Mouse (Mus musculus): ENCODE results near the gene Snrnp25.

Snrnp25 gene

DNA sequence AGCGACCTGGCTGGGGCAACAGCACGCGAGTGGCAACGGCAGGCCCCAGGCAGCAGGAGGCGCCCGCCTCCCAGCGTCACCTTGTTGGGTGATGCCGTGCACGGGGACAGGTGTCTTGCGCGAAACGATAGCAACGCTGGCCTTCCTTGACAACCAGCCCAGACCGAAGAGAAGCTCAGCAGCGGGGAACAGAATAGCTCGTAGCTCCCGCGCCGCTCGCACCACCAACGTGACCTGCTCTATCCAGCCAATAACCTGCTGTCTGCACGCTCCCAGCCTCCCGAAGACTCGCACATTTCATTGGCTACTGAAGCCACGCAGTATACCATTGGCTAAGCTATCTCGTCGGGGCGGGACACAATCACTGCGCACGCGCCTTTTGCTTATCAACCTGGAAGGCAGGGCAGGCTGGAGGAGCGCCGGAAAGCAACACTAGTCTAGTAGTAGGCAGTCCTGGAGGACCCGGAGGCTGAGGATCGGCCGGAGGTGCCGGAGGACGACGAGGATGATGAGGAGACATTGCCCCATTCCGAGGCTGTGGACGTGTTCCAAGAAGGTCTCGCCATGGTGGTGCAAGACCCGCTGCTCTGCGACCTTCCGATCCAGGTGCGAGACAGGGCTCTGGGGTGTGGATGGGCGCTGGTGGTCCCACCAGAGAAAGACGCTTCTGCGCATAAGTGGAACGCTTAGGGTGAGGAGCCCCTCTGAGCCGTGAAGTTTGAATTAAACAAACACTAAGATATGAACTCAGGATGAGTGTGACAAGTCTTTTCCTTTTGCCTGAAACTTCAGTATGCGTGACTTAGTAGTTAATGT is at the start of gene Snrnp25:
Gene Snrnp25, plus strand, starts transcription at position 358 of the 816 bp plus-strand sequence.
- peak; percentile 92 for DNase-seq (ENCODE audit: extremely low spot score, low read depth, low spot score)

DNA sequence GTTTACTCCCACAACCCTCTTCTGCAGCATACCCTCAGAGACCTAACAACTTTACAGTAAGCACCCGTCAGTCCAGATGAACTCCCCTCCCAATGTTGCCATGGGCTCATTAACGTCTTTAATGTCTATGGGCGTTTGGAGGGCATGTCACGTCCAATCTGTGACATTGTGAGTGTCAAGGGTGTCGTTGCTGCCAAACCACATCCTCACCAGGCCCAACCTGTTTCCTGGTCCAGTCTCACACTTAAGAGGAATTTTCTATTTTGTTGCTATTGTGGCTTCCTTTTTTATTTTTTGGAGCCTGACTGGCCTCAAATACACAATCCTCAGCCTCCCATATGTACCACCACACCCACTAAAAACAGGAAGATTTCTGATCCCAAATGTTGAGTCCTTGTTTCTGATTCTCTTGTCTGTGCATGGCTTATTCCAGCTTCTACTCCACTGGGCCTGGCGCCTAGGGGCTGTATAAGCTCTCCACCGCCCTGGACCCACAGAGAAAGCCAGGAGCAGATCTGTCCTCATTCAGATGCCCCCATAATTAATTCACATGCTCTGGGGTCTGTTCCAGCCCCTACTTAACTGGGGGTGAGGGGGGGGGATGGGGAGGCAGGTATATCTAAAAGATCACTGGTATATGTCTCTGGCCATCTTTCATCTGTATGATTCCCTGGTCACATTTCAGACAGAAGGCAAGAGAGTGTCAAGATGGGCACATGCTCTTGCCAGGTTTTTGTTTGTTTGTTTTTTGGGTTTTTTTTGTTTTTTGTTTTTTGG is 48.2 kb upstream of the Snrnp25 start:
- DNase-seq (ENCODE audit: extremely low spot score, low read depth, low spot score), result no peak

DNA sequence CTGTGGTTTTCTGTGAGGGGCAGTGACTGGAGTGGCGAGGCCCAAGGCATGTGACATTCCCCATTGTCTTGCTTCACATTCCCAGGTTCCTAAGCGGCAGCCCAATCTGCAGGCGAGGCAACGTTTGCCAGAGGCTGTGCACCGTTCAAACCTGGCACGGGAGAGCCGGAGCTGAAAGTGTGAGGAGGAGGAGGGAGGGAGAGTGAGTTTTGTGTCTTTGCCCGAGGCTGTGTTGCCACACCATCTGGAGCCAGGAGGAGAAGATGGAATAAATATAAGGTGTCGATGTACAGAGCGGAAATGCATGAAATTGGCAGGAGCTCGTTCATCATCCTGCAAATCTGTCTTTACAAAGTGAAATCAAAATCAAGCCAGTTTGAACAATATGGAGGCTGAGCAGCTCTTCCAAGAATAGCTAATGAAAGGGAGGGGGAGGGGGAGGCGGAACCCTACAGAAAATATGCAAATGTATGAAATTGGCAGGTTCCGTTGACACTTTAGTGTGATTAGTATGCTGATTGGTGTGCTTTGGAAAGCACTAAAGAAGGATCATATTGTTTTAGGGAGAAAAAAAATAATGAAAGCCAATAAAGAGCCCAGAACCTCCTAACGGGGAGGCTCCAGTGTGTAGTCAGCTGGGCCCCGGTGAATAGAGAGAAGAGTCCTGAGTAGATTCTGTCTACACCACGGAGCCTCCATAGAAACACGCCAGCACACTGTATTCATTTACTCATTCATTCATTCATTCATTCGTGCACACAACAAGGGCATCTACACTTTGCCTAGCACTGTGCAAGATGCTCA is 47.2 kb upstream of the Snrnp25 start:
- DNase-seq (ENCODE audit: extremely low spot score, low read depth, low spot score), result no peak

DNA sequence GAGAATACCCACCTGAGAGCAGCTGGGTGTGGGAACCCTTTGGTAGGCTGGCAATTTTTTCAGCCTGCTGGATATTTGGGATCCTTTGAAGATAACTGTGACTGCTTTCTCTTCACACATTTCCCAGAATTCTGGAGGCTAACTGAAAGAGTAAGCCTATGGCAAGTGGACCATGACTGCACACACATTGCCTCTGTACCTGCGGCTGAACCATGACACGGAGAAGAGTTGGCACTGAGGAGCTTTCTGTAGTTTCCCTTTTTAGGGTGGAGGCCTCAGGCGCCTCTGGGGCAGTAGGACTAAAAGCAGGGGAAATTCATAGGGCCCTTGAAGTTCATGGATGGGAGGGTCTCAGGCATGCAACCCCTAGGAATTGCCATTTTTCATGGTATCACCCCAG is 46.0 kb upstream of the Snrnp25 start:
- no peak for DNase-seq (ENCODE audit: extremely low spot score, low read depth, low spot score)

DNA sequence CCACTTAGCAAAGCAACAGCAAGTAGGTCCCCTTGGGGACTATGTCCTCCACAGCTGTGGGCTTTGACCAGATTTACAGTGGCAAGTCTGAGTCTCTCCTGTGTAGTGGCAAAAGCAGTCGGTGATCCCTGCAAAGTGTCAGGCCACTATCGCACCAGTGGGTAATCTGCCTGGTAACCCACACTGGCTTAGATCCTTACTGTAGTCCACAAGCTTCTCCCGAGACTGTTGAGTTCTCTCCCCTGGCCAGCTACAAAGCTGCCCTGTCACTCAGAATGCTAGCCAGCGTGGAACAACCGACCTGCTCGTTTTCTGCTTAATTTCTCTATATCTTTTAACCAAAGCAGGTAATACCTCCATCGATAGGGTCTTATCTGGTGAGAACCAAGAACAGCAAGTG is 44.9 kb upstream of the Snrnp25 start:
- DNase-seq (ENCODE audit: extremely low spot score, low read depth, low spot score), result no peak

DNA sequence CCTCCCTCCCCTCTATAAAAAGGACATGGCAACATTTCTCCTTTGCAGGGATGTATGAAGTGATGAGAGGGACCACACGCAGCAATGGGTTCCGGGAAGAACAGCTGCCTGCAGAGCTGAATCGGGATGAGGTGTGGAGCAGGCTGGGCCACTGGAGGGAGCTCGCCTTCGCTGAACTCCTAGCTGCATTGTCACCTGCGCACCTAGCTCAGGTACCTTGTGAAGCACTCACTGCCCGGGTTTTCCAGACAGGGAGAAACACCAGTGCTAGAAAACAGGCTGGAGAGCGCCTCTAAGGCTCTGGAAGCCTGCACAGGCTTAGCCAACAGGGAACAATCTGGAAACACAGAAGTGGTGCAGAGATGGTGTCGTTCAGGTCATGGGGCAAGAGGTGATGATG is 43.7 kb upstream of the Snrnp25 start:
- no peak for DNase-seq (ENCODE audit: extremely low spot score, low read depth, low spot score)

DNA sequence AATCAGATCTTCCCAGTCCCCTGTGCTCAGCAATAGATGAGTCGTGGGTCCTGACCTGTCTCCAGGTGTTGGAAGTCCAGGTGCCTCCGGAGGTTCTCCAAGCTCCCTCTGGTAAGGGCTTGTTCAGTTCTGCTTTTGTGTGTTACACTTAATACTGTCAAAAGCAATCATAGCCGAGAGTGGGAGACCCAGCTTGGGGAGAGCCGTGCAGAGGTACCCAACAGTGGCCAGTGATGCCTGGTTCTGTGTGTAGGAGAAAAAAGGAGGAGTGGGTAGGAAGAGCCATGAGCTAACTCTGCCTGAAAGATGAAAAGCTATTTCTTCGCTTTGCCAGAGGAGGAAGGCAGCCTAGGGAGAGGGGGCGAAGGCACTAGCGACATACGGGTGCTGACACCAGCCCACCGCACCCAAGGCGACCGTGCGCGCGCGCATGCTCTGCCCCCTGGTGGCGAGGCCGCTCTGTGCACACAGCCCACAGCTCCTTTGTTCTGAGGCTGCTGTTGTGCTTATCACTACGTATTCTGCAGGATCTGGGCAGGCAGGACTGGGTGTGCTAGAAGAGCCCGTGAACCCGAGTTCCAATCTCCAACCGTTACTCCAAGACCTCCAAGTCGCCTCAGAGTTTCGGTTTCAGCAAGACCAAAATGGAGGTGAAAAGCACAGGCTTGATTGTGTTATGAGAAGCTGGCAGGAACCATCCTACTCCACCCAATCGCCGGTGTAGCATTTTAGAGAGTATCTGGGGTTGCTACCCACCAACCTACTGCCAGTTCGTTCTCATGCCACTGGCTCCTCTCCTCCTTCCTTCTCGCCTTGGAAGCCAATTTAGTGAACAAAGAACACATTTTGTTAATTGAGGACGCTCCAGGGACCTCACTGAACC is 43.1 kb upstream of the Snrnp25 start:
- no peak for DNase-seq (ENCODE audit: extremely low spot score, low read depth, low spot score)

DNA sequence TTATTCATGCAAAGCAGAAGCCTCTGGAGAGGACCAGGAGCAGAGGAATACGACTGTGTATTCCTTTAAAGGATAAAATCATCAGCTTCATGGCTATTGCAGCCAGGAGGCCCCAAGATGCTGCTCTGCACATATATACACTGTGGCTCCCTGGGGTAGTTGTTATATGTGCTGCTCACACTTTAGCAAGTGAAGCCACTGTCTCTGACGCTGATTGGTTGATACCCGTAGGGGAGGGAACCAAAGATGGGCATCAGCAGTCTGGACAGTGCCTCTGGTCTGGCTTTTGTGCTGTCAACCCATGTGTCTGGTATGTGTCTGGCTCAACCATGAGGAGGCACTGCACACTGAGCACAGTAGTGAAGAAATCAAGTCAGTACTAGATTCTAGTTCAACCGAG is 38.5 kb upstream of the Snrnp25 start:
- DNase-seq (ENCODE audit: extremely low spot score, low read depth, low spot score), result no peak

DNA sequence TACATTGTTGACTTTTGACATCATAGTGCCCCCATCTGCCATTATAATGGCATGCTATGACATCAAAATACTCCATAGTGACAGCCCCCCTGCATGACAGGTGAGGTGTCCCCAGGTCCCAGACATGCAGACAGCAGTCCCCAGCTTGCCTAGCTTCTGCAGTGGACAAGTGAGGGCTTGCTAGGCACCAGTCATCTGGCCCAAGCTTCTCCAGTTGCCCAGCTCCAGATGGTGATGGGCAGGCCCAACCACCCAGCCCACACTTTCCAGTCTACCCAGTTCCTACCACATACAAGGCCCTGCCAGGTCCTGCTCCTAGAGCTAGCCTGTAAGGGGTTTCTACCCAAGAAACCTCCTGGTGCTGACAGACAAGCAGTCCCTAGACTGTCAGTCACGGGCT is 26.7 kb upstream of the Snrnp25 start:
- DNase-seq (ENCODE audit: extremely low spot score, low read depth, low spot score), result no peak

DNA sequence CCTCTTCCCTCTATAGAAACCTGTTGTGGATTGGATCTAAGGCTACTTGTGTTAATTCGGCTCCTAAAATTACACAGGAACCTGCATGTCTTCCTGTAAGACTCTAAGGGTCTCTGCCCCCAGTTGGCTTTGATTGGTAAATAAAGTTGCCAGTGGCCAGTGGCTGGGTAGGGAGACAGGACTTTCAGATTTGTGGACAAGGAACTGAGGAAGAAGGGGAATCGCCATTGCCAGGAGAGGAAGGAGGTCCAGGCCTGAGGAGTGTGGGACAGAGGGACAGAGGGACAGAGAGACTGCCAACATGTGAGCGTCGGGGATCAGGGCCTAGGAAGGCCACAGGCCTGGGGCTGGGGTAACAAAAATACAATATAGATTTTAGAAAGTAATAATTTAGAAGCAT is 24.0 kb upstream of the Snrnp25 start:
- DNase-seq (ENCODE audit: extremely low spot score, low read depth, low spot score), result no peak

DNA sequence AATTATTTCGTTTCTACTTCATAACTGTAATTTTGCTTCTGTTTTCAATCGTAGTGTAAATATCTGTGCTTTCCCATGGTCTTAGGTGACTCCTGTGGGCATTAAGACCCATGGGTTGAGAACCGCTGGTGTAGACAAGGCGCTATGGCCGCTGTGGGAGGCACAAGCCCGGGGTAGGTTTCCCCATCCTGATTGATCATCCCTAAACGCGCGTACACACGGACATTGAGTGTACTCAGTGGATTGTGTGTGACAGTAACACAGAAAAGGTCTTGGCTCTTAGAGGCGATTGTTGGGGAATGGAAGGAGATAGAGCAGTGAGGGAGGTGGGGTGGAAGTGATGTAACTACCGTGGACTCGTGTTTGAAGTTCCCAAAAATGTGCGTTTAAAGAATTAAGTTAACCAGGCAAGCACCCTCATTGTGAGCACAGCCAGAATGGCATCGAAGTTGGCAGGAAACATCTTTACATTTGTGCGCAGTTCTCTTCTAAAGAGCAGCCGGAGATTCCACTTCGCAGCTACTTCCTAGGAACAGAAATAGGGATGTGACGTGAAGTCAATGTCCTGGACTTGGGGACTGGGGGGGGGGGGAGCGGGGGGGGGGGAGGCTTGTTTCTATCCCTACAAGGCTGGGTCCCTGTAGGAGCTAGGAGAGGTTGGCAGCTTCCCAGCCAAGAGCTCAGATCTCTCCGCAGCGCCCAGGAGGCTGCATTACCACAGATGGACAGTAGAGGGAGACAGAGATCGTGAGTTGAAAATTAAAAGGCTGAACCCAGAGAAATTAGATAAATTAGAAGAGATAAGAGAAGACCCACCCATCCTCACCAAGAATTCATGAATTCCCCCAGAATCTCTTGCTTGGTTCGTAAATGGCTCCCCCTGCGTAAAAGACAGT is 23.0 kb upstream of the Snrnp25 start:
- DNase-seq (ENCODE audit: extremely low spot score, low read depth, low spot score), result peak; percentile 52

DNA sequence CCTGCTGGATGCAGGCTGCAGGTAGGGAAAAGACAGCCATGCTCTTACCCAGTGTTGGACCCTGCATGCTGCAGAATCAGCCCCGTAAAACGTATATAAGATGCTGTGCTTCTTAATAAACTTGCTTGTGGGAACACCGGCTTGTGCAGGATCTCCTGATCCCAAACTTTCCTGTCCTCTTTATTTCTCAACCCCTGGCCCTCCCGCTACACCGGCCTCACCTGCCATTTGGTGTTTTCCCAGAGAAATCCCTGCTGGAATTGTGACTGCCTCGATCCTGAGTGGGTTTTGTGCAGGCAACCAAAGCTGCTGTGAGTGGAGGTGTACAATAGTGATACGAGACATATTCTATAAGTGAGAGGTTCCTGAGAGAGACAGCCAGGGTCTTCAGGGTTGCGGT is 20.7 kb upstream of the Snrnp25 start:
- DNase-seq (ENCODE audit: extremely low spot score, low read depth, low spot score), result no peak

DNA sequence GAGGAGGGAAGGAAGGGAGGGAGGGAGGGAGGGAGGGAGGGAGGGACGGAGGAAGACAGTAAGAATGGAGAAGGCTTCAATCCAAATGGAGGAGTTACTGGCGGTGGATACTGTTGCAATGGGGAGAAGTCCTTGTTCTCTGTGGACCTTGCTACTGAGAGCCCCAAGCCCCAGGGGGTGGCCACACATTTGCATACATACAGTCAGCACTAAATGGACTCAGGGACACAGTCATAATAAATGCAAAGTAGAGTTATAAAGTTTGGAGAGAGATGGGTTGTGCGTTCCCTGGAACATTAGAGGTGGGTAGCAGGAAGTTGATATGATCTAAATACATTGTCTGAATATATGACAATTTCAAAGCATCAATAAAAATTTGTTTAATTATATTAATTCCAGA is 19.2 kb upstream of the Snrnp25 start:
- no peak for DNase-seq (ENCODE audit: extremely low spot score, low read depth, low spot score)

DNA sequence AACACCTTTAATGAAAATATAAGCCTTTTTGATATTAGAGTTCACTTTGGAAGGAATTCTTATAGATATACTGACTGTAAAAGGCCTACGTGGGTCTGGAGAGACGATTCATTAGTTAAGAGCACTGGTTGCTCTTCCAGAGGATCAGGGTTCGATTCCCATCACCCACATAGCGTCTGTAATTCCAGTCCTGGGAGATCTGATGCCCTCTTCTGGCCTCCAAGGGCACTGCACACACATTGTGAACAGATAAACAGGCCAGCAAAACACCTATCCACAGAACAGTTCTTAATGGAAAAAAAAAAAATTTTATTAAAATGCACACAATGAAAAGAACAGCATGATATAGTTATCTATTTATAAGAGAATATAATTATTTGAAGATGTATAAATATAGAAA is 18.0 kb upstream of the Snrnp25 start:
- no peak for DNase-seq (ENCODE audit: extremely low spot score, low read depth, low spot score)

DNA sequence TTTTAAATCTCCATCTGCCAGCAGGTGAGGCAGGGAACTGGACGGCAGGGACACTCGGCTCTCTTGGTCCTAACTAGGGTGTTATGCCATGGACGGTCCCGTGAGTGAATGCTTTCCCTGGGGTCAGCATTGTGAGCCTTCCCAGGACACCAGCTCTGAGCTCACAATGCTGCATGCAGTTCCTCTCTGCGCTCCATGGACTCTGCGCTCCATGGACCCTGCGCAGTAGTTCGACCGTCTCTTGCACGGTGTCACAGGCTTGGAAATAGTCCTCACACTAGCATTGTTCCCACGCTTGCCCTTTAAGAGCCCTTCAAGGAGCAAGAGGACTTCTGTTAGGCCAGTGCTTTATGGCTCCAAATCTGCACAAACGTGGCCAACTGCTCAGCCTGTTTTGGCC is 16.3 kb upstream of the Snrnp25 start:
- DNase-seq (ENCODE audit: extremely low spot score, low read depth, low spot score), result no peak

DNA sequence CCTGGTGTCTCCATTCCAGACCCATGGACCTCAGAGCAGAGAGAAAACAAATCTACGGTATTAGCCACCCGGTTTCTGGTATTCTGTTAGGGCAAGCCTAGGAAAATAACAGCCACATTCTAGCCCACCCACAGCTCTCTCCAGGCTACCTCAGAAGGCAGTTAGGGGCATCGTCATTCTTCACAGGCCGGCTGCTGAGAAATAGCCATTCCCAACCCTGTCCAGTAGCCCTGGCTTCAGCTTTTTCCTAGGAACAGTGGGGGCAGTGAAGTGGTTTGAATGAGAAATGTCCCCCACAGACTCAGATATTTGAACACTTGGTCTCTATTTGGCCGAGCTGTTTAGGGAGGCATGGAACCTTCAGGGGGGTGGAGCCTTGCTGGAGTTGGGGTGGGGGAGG is 15.8 kb upstream of the Snrnp25 start:
- DNase-seq (ENCODE audit: extremely low spot score, low read depth, low spot score), result no peak

DNA sequence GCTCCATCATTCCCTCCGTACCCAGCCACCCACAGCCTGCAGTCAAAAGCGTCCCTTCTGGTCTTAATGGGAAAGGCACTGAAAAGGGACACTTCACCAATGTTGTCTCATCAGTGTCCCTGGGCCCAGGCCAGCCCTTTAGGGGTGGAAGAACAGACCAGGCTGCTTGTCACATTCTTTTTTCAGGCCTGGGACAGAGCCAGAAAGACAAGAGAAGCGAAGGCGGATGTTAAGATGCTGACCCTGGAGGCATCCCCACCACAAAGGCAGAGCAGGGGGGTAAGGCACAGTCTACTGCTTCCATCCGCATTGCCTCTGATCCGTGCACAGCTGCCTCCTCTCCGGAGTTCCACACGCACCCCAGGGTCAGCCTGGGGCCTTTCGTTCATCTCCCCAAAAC is 15.1 kb upstream of the Snrnp25 start:
- DNase-seq (ENCODE audit: extremely low spot score, low read depth, low spot score), result no peak

DNA sequence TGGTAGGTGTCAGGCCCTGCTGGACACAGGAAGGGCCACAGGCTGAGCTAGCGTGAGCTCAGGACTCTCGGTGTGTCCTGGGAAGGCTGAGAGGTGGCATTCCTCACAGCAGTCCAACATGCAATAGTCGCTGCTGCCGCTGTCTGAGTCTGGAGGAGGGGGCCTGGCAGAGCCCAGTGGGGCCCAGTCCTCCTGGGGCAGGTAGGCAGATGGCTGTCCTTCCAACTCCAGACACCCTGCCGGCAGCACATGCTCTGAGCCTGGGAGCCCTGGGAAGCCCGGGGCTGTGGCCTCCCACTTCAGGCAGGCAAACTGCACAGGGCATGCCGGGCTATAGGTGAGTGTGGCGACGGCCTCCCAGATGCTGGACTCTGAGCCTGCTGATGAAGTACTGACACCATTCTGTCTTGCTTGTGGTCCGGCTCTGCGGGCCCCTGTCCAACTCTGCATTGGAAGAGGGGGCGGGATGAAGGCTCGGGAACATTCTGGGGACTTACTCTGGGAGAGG is 14.6 kb upstream of the Snrnp25 start:
- no peak for DNase-seq (ENCODE audit: extremely low spot score, low read depth, low spot score)

DNA sequence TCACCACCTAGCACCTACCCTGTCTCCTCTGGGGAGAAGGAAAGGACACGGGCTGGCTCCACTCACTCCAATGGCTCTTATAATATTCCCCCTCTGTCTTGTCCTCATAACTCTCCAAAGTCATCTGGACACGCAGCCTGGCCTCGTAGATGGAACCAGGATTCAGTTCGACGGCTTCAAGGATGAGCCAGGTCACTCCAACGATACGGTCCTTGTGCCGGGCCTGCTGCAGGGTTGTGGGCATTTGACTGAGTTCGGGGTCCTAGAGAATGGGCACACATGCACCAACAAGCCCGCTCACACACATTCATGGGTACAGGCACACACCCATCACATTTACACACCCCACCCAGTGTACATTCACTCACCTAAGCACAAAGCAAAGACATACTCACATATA is 12.1 kb upstream of the Snrnp25 start:
- no peak for DNase-seq (ENCODE audit: extremely low spot score, low read depth, low spot score)
